Mouse (Mus musculus): ENCODE measurements around the gene Rbl2. TPM values are rescaled to one million over a fixed set of nuclear protein-coding genes. Genes with fewer than 3 reads are reported as not detected.

Rbl2 gene
- total and polyA plus RNA-seq, 3 experiments: 2.9 to 8.4 TPM; not detected in 1

GRCm38 (mm10) chr8:91069834-91070233 is at the start of gene Rbl2 (continued):
- TF ChIP-seq ETS1 (IDR thresholded peaks at IDR 0.05; ENCODE audit: low read depth, low read length) (no peak), ZNF384 (IDR thresholded peaks at IDR 0.05; ENCODE audit: low read depth, low read length) (peak; percentile 38; the same call in 1 of the 2 replicates)

- Histone ChIP-seq H3K9me3 (replicated peaks; ENCODE audit: insufficient read depth, low read length) (no peaks in the 10 kb centered on the region), H3K4me1 (ENCODE audit: control insufficient read depth in 1 of 2, insufficient read depth in 2 of 2, low read length in 2 of 2) (no peaks in the 10 kb centered on the region), H3K9ac (ENCODE audit: control insufficient read depth, low read depth, low read length, poor library complexity, severe bottlenecking) (no peak overlapping the region), H3K27me3 (ENCODE audit: control insufficient read depth in 1 of 2, insufficient read depth in 2 of 2, low read length in 2 of 2) (no peaks in the 10 kb centered on the region), H3K79me2 (ENCODE audit: control insufficient read depth, insufficient read depth, low read length, poor library complexity) (no peaks in the 10 kb centered on the region), H3K36me3 (ENCODE audit: control insufficient read depth in 1 of 2, insufficient read depth in 2 of 2, low read length in 2 of 2) (peaks cover 0 to 17% of the 10 kb centered on the region in 2 experiments; a peak in 2 of 4 replicates), H3K27ac (ENCODE audit: control insufficient read depth, low read depth, low read length) (no peak overlapping the region), H3K4me3 (ENCODE audit: control insufficient read depth in 1 of 2, insufficient read depth in 1 of 2, low read depth in 2 of 2, low read length in 2 of 2) (no peak overlapping the region)
- peak; percentile 41 for DNase-seq (ENCODE audit: low read depth, low spot score)
- TF ChIP-seq CHD2 (IDR thresholded peaks at IDR 0.05; ENCODE audit: low read length) (no peak), SMC3 (IDR thresholded peaks at IDR 0.05; ENCODE audit: low read depth, low read length) (peak; percentile 44), UBTF (IDR thresholded peaks at IDR 0.05; ENCODE audit: borderline replicate concordance, insufficient read depth, low read depth, low read length) (no peak), JUND (IDR thresholded peaks at IDR 0.05; ENCODE audit: low read depth, low read length) (no peak), CHD1 (IDR thresholded peaks at IDR 0.05; ENCODE audit: low read depth, low read length) (no peak), RAD21 (IDR thresholded peaks at IDR 0.05; ENCODE audit: low read depth, low read length) (peak; percentile 18), KAT2A (conservative IDR thresholded peaks at IDR 0.05; ENCODE audit: low read depth, low read length) (no peak), RCOR1 (IDR thresholded peaks at IDR 0.05; ENCODE audit: low read depth, low read length) (no peak), TCF12 (IDR thresholded peaks at IDR 0.05; ENCODE audit: low read depth, low read length) (no peak), CTCF (IDR thresholded peaks at IDR 0.05 in 2 of 3, conservative IDR thresholded peaks at IDR 0.05 in 1 of 3; ENCODE audit: control insufficient read depth in 1 of 3, insufficient read depth in 1 of 3, low read depth in 2 of 3, low read length in 3 of 3, poor library complexity in 1 of 3, severe bottlenecking in 1 of 3) (peak; percentile 27 to 55 (median 35); a peak in 4 of 6 replicates), MEF2A (IDR thresholded peaks at IDR 0.05; ENCODE audit: extremely low read depth, insufficient replicate concordance, low read depth, low read length, poor library complexity, severe bottlenecking) (no peak), MYC (IDR thresholded peaks at IDR 0.05; ENCODE audit: low read depth, low read length) (no peak), MXI1 (IDR thresholded peaks at IDR 0.05; ENCODE audit: low read depth, low read length) (no peak), MAX (IDR thresholded peaks at IDR 0.05; ENCODE audit: low read length) (no peak), MYB (IDR thresholded peaks at IDR 0.05; ENCODE audit: low read depth, low read length) (no peak), ZC3H11A (IDR thresholded peaks at IDR 0.05; ENCODE audit: low read depth, low read length) (no peak), ZKSCAN1 (IDR thresholded peaks at IDR 0.05; ENCODE audit: low read depth, low read length) (no peak), USF2 (IDR thresholded peaks at IDR 0.05; ENCODE audit: borderline replicate concordance in 1 of 2, insufficient read depth in 1 of 2, low read depth in 1 of 2, low read length in 2 of 2) (no peak), ZNF384 (IDR thresholded peaks at IDR 0.05; ENCODE audit: low read depth, low read length) (no peak), TAL1 (IDR thresholded peaks at IDR 0.05; ENCODE audit: low read length) (no peak), GABPA (IDR thresholded peaks at IDR 0.05; ENCODE audit: low read depth, low read length) (no peak), MAZ (IDR thresholded peaks at IDR 0.05; ENCODE audit: low read depth, low read length) (no peak), TBP (IDR thresholded peaks at IDR 0.05; ENCODE audit: low read depth, low read length) (no peak)
These were observed 35.4 kb upstream of the Rbl2 start for GRCm38 (mm10) chr8:91034417-91034816.
